Mouse (Mus musculus): ENCODE measurements around the gene Gm10229. TPM values are rescaled to one million over a fixed set of nuclear protein-coding genes. Genes with fewer than 3 reads are reported as not detected.
"Not testable (repeated sequence)": the region's sequence is repeated elsewhere in the genome, so short reads cannot be mapped to it uniquely, and the experiment has no call there.

Gm10229 gene
- not detected for total RNA-seq (2021)
- long read RNA-seq, experiment 1: 0 reads
- long read RNA-seq, experiment 2: 0 reads

- intact Hi-C loops (cut with DNase I); DNase-seq (ENCODE audit: low spot score in 2 of 2): not testable (repeated sequence)
Observed at GRCm38 (mm10) chr16:89014984-89015383, at the start of gene Gm10229. Gm10229 (plus strand) TSS chr16:89015284.

DNA sequence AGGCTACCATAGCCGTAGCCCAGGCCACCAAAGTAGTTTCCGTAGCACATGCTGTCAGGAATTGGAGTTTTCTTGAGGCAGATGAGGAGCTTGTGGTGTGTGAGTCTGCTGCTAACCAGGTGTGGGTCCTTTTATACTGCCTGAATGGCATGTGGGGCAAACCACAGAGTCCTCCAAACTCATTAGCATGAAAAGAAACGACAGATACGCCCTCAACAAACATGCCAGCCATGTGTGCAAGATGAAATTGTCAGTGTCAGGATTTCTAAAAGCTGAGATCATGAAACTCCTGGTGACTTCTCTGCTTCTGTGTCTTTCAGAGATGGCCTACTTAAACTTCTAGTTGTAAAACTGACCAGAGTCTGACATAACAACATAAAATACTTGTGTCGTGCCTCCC, 4.4 kb upstream of the Gm10229 start, which contains the start of gene Krtap22-2:
Gene Krtap22-2 (minus strand): TSS at position 101 of the 400 bp plus-strand sequence.
- intact Hi-C loops (cut with DNase I): no loop called here

GRCm38 (mm10) chr16:89013973-89014372, 1.1 kb upstream of the Gm10229 start:
- no peak for DNase-seq (ENCODE audit: low spot score in 2 of 2)
- intact Hi-C loops (cut with DNase I): no loop called here

More for the DNA sequence above, 4.4 kb upstream of the Gm10229 start, which contains the start of gene Krtap22-2:
- no peak for DNase-seq (ENCODE audit: low spot score in 2 of 2)

- DNase-seq (ENCODE audit: low spot score in 2 of 2); intact Hi-C loops (cut with DNase I): not testable (repeated sequence)
Observed at GRCm38 (mm10) chr16:89031399-89031798, 16.3 kb downstream of the Gm10229 start, which contains the start of gene Krtap6-1. Krtap6-1 (plus strand) TSS chr16:89031699.

- intact Hi-C loops (cut with DNase I); DNase-seq (ENCODE audit: low spot score in 2 of 2): not testable (repeated sequence)
Observed at GRCm38 (mm10) chr16:89041372-89041771, 26.3 kb downstream of the Gm10229 start, which contains the start of gene Gm10228. Gm10228 (minus strand) TSS chr16:89041472.

GRCm38 (mm10) chr16:89047783-89048182, 32.7 kb downstream of the Gm10229 start, which contains the start of gene Krtap6-5:
Krtap6-5 (minus strand) TSS chr16:89047883.
- DNase-seq (ENCODE audit: low spot score in 2 of 2): no peak
- intact Hi-C loops (cut with DNase I): no loop called here

DNA sequence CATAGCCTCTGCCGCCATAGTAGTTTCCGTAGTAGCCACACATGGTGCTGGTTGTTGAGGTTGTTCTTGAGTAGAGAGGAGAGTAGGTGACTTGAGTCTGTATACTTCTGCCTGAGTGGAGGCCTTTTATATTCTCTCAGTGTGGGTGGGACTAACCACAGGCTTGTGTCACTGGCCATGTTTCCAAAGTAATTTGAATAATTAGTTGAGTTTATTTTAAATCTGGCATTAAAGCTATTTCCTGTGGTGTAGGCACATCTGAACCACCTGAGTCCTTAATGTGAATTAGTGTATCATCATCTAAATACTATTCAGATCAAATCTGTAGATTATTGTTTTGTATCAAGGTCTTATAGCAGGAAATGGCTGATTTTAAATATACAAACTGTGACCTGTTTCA, 48.8 kb downstream of the Gm10229 start, which contains the start of gene 1110025L11Rik:
Gene 1110025L11Rik (minus strand): TSS at position 101 of the 400 bp plus-strand sequence.
- DNase-seq (ENCODE audit: low spot score in 2 of 2); intact Hi-C loops (cut with DNase I): not testable (repeated sequence)

Other genes starting within 250 kb of the Gm10229 start
- not detected for gene 2310057N15Rik, start 241.1 kb upstream of the Gm10229 start, total RNA-seq (2021)
- gene Gm5965, start 237.4 kb upstream of the Gm10229 start, total RNA-seq (2021): not detected
- not detected for gene Gm20741, start 203.1 kb upstream of the Gm10229 start, total RNA-seq (2021)
- not detected for gene Krtap15, start 195.1 kb upstream of the Gm10229 start, total RNA-seq (2021)
- gene Krtap14, start 189.1 kb upstream of the Gm10229 start, total RNA-seq (2021): not detected
- gene Krtap19-1, start 145.9 kb upstream of the Gm10229 start, total RNA-seq (2021): not detected
- not detected for gene Krtap19-2, start 141.0 kb upstream of the Gm10229 start, total RNA-seq (2021)
- gene Krtap19-3, start 137.2 kb upstream of the Gm10229 start, total RNA-seq (2021): not detected
- not detected for gene Krtap19-4, start 130.2 kb upstream of the Gm10229 start, total RNA-seq (2021)
- not detected for gene Krtap19-5, start 118.8 kb upstream of the Gm10229 start, total RNA-seq (2021)
- not detected for gene Krtap19-9b, start 83.0 kb upstream of the Gm10229 start, total RNA-seq (2021)
- not detected for gene Krtap16-3, start 52.4 kb upstream of the Gm10229 start, total RNA-seq (2021)
- gene Krtap22-2, start 4.5 kb upstream of the Gm10229 start, total RNA-seq (2021): not detected
- gene Krtap6-1, start 16.4 kb downstream of the Gm10229 start, total RNA-seq (2021): not detected
- not detected for gene Gm10228, start 26.2 kb downstream of the Gm10229 start, total RNA-seq (2021)
- not detected for gene Krtap6-5, start 32.6 kb downstream of the Gm10229 start, total RNA-seq (2021)
- not detected for gene 1110025L11Rik, start 48.7 kb downstream of the Gm10229 start, total RNA-seq (2021)
- gene Krtap6-3, start 68.7 kb downstream of the Gm10229 start, total RNA-seq (2021): not detected
- not detected for gene Gm6358, start 125.6 kb downstream of the Gm10229 start, total RNA-seq (2021)
- gene Gm10061, start 135.8 kb downstream of the Gm10229 start, total RNA-seq (2021): not detected
- not detected for gene Gm9789, start 142.7 kb downstream of the Gm10229 start, total RNA-seq (2021)
- not detected for gene Gm7735, start 154.2 kb downstream of the Gm10229 start, total RNA-seq (2021)
- gene 1110057P08Rik, start 159.5 kb downstream of the Gm10229 start, total RNA-seq (2021): not detected
- gene Krtap20-2, start 190.6 kb downstream of the Gm10229 start, total RNA-seq (2021): not detected